Mouse (Mus musculus) megakaryocyte, embryonic 14.5 days (primary cell): ENCODE measurements at regions not wholly inside any gene's neighbourhood (a gene's known extent, or its start where the extent isn't known, plus 50 kb on each side); places are given as distances from the start of the nearest gene placed in this dataset.

Experiments used
- FLI1 ChIP-seq: IDR thresholded peaks from 2 replicates; pipeline ENCODE4 v1.6.1; 2012; ENCODE audit warnings: low read length, inconsistent platforms, mixed read lengths
- GATA1 ChIP-seq: IDR thresholded peaks from 3 replicates; pipeline ENCODE4 v1.6.1; 2012; ENCODE audit warnings: mixed read lengths, low read length, inconsistent platforms, borderline replicate concordance

DNA sequence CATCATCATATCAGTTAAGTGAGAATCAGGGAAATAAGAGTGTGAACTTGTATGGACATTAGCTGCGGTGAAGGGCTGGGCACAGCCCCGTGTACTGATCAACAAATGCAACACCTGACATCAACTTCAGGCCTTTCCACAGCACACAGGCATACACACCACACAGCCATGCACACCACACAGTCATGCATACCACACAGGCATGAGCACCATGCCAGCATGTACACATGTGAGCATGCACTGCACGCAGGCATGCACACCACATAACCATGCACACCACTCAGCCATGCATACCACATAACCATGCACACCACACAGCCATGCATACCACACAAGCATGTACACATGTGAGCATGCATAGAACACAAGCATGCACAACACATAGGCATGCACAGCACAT lies 325.0 kb downstream of the Ajap1 start:
- TF ChIP-seq GATA1 (no peak; the same call in 2 of the 3 replicates), FLI1 (no peak)
